Mouse (Mus musculus) liver, embryonic 14.5 days (tissue): ENCODE measurements around the gene Exoc4.

Experiments
- CTCF ChIP-seq: IDR thresholded peaks from 2 replicates; pipeline ENCODE4 v1.5.1; 2016; ENCODE audit warnings: antibody characterized with exemption, low read depth, control low read depth
- EP300 ChIP-seq: IDR thresholded peaks from 2 replicates; pipeline ENCODE4 v1.6.1; 2016; ENCODE audit warnings: antibody characterized with exemption, low read depth

- TF ChIP-seq CTCF (peak; percentile 27; the same call in 1 of the 2 replicates), EP300 (no peak)
These were observed 74.0 kb downstream of the Exoc4 start for GRCm38 (mm10) chr6:33322849-33323248.
